Mouse (Mus musculus): ENCODE measurements around the gene Ndufa4. TPM values are rescaled to one million over a fixed set of nuclear protein-coding genes. Genes with fewer than 3 reads are reported as not detected.

Ndufa4 gene
- 696 and 778 TPM in 2 replicates for polyA plus RNA-seq (2015; fragmentation: Nextera tagmentation; extraction: Ambion mirVana)

GRCm38 (mm10) chr6:11907269-11908032 lies at the start of gene Ndufa4, which contains the start of gene Phf14:
TSS of gene Ndufa4 (minus strand) at chr6:11907497.
TSS of gene Phf14 (plus strand) at chr6:11907809.
- no peaks in the 10 kb centered on the region for H3K36me3 ChIP-seq (ENCODE audit: insufficient read depth, low read length)
- H3K4me2 ChIP-seq (replicated peaks; ENCODE audit: low read depth, low read length), result peak within 1 kb of the TSS; percentile 58
- DNase-seq (ENCODE audit: low spot score) (peak; percentile 97), ATAC-seq (peak; percentile 98)
- H3K4me1 ChIP-seq (ENCODE audit: insufficient read depth, low read depth, low read length), result peaks cover 7% of the 10 kb centered on the region
- no peaks in the 10 kb centered on the region for H3K27me3 ChIP-seq (replicated peaks; ENCODE audit: insufficient read depth, low read length)
- H3K9ac ChIP-seq (replicated peaks; ENCODE audit: low read depth), result peak within 1 kb of the TSS; percentile 85
- peak within 1 kb of the TSS; percentile 66 for H3K4me3 ChIP-seq (ENCODE audit: low read depth, low read length)
- peak; percentile 15; the same call in 1 of the 2 replicates for TF ChIP-seq CTCF (IDR thresholded peaks at IDR 0.05)
- peak; percentile 95 for TF ChIP-seq EP300 (IDR thresholded peaks at IDR 0.05)
- WGBS, result under 1% methylated on average over 59 of the region's 59 CpGs
- peak within 1 kb of the TSS; percentile 92 for H3K27ac ChIP-seq (ENCODE audit: low read length)
- no peaks in the 10 kb centered on the region for H3K9me3 ChIP-seq (ENCODE audit: low read length)

GRCm38 (mm10) chr6:11948100-11948499 lies 40.8 kb upstream of the Ndufa4 start:
- WGBS, result 92% methylated on average over 1 of the region's 1 CpGs
- peaks cover 4% of the 10 kb centered on the region; the same call in 1 of the 2 replicates for H3K36me3 ChIP-seq (ENCODE audit: insufficient read depth, low read length)
- no peak overlapping the region for H3K4me2 ChIP-seq (replicated peaks; ENCODE audit: low read depth, low read length)
- H3K27me3 ChIP-seq (replicated peaks; ENCODE audit: insufficient read depth, low read length), result no peaks in the 10 kb centered on the region
- no peak for ATAC-seq
- no peaks in the 10 kb centered on the region for H3K9me3 ChIP-seq (ENCODE audit: low read length)
- H3K9ac ChIP-seq (replicated peaks; ENCODE audit: low read depth), result no peak overlapping the region
- no peak overlapping the region for H3K4me3 ChIP-seq (ENCODE audit: low read depth, low read length)
- no peak for DNase-seq (ENCODE audit: low spot score)
- no peak overlapping the region for H3K27ac ChIP-seq (ENCODE audit: low read length)
- no peaks in the 10 kb centered on the region for H3K4me1 ChIP-seq (ENCODE audit: insufficient read depth, low read depth, low read length)
- TF ChIP-seq EP300 (IDR thresholded peaks at IDR 0.05) (no peak), CTCF (IDR thresholded peaks at IDR 0.05) (no peak)

GRCm38 (mm10) chr6:11942089-11942488 lies 34.8 kb upstream of the Ndufa4 start:
- H3K36me3 ChIP-seq (ENCODE audit: insufficient read depth, low read length), result peaks cover 7% of the 10 kb centered on the region; the same call in 1 of the 2 replicates

DNA sequence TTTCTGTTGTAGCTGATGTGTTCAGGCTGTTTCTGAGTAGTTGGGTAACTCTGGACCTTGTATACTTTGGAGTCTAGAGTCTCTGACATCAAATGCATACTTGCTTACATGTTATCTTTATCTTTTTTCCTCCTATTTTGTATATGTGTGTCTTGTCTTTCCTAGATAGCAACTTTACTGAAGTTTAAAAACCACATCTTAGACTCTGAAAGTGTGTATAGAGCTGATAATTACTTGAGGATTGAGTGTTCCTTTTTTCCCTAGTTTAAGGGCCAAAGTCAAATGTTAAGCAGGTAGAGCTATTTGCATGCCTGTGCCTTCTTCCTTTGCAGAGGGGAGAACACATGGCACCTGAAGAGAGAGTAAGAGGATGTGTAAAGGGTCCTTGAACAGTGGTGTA lies 33.6 kb upstream of the Ndufa4 start:
- H3K27me3 ChIP-seq (replicated peaks; ENCODE audit: insufficient read depth, low read length), result no peaks in the 10 kb centered on the region
- H3K27ac ChIP-seq (ENCODE audit: low read length), result no peak overlapping the region
- no peaks in the 10 kb centered on the region for H3K4me1 ChIP-seq (ENCODE audit: insufficient read depth, low read depth, low read length)
- ATAC-seq (no peak), DNase-seq (ENCODE audit: low spot score) (no peak)
- TF ChIP-seq EP300 (IDR thresholded peaks at IDR 0.05) (no peak), CTCF (IDR thresholded peaks at IDR 0.05) (no peak)
- no peak overlapping the region for H3K4me2 ChIP-seq (replicated peaks; ENCODE audit: low read depth, low read length)
- H3K9ac ChIP-seq (replicated peaks; ENCODE audit: low read depth), result no peak overlapping the region
- no peaks in the 10 kb centered on the region for H3K9me3 ChIP-seq (ENCODE audit: low read length)
- peaks cover 7% of the 10 kb centered on the region; the same call in 1 of the 2 replicates for H3K36me3 ChIP-seq (ENCODE audit: insufficient read depth, low read length)
- no peak overlapping the region for H3K4me3 ChIP-seq (ENCODE audit: low read depth, low read length)

More at GRCm38 (mm10) chr6:11942089-11942488, 34.8 kb upstream of the Ndufa4 start:
- 92% methylated on average over 4 of the region's 4 CpGs for WGBS
- Histone ChIP-seq H3K9me3 (ENCODE audit: low read length) (no peaks in the 10 kb centered on the region), H3K4me2 (replicated peaks; ENCODE audit: low read depth, low read length) (no peak overlapping the region), H3K4me3 (ENCODE audit: low read depth, low read length) (no peak overlapping the region), H3K4me1 (ENCODE audit: insufficient read depth, low read depth, low read length) (no peaks in the 10 kb centered on the region), H3K9ac (replicated peaks; ENCODE audit: low read depth) (no peak overlapping the region), H3K27me3 (replicated peaks; ENCODE audit: insufficient read depth, low read length) (no peaks in the 10 kb centered on the region), H3K27ac (ENCODE audit: low read length) (no peak overlapping the region)
- TF ChIP-seq EP300 (IDR thresholded peaks at IDR 0.05) (no peak), CTCF (IDR thresholded peaks at IDR 0.05) (no peak)
- no peak for ATAC-seq
- no peak for DNase-seq (ENCODE audit: low spot score)

DNA sequence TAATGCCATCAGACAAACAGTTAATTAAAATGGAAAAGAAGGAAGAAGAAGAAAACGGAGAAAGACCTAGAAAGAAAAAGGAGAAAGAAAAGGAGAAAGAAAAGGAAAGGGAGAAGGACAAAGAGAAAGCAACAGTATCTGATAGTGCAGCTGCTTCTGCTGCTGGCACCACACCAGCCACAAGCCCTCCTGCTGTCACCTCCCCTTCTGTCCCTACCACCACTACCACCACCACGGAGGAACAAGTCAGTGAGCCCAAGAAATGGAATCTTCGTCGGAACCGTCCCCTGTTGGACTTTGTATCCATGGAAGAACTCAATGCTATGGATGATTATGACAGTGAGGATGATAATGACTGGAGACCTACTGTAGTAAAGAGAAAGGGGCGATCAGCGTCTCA lies 26.1 kb upstream of the Ndufa4 start:
- WGBS, result 93% methylated on average over 7 of the region's 7 CpGs
- no peak for DNase-seq (ENCODE audit: low spot score)
- H3K4me3 ChIP-seq (ENCODE audit: low read depth, low read length), result no peak overlapping the region

DNA sequence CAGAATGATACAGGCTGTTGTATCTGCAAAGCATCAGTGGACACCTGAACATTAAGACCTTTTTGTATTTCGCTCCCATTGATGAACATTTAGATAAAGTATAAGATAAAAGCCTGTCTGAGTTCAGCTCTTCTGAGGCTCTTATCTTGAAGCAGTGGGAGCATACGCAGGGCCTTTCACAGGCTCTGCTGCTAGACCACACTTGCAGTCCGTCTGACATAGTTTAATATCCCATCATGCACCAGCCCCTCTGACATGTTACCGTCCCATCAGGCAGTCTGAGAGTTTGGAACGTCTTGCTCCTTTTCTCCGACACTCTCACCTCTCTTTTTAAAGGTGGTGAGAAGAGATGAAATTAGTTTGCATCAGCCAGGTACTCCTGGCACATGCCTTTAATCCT lies 20.2 kb upstream of the Ndufa4 start:
- no peak overlapping the region for H3K9ac ChIP-seq (replicated peaks; ENCODE audit: low read depth)
- no peaks in the 10 kb centered on the region for H3K27me3 ChIP-seq (replicated peaks; ENCODE audit: insufficient read depth, low read length)
- no peak for TF ChIP-seq EP300 (IDR thresholded peaks at IDR 0.05)
- TF ChIP-seq CTCF (IDR thresholded peaks at IDR 0.05), result no peak
- DNase-seq (ENCODE audit: low spot score) (no peak), ATAC-seq (no peak)
- WGBS, result 60% methylated on average over 6 of the region's 6 CpGs
- no peak overlapping the region for H3K4me3 ChIP-seq (ENCODE audit: low read depth, low read length)
- H3K4me2 ChIP-seq (replicated peaks; ENCODE audit: low read depth, low read length), result no peak overlapping the region
- H3K4me1 ChIP-seq (ENCODE audit: insufficient read depth, low read depth, low read length), result peaks cover 9% of the 10 kb centered on the region
- no peaks in the 10 kb centered on the region for H3K9me3 ChIP-seq (ENCODE audit: low read length)
- peak overlapping the region; percentile 20; the same call in 1 of the 2 replicates for H3K27ac ChIP-seq (ENCODE audit: low read length)
- H3K36me3 ChIP-seq (ENCODE audit: insufficient read depth, low read length), result no peaks in the 10 kb centered on the region

More for the DNA sequence above, 26.1 kb upstream of the Ndufa4 start:
- TF ChIP-seq CTCF (IDR thresholded peaks at IDR 0.05) (no peak), EP300 (IDR thresholded peaks at IDR 0.05) (no peak)
- no peaks in the 10 kb centered on the region for H3K27me3 ChIP-seq (replicated peaks; ENCODE audit: insufficient read depth, low read length)
- H3K9me3 ChIP-seq (ENCODE audit: low read length), result no peaks in the 10 kb centered on the region
- no peak overlapping the region for H3K4me2 ChIP-seq (replicated peaks; ENCODE audit: low read depth, low read length)
- ATAC-seq, result no peak
- no peaks in the 10 kb centered on the region for H3K36me3 ChIP-seq (ENCODE audit: insufficient read depth, low read length)
- no peaks in the 10 kb centered on the region for H3K4me1 ChIP-seq (ENCODE audit: insufficient read depth, low read depth, low read length)
- no peak overlapping the region for H3K9ac ChIP-seq (replicated peaks; ENCODE audit: low read depth)
- no peak overlapping the region for H3K27ac ChIP-seq (ENCODE audit: low read length)
